Mouse (Mus musculus): ENCODE measurements at regions not wholly inside any gene's neighbourhood (a gene's known extent, or its start where the extent isn't known, plus 50 kb on each side); places are given as distances from the start of the nearest gene placed in this dataset.

DNA sequence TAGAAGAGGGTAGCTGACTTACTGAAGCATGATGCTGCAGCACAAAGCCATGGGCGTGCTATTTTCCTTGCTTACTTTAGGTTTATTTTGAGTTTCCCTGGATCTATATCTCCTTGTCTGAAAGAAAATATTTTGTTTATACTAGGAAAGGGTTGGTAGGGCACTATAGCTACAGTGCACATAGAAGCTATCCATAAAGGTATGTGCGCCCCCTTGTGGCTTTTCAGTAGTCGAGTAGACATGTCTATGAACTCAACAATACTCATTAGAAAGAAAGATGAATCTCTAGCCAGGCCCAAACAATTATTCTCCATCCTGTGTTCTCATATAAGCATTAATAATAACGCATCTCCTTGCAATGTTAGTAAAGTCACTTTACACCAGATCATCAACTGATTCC, 114.3 kb downstream of the Rab38 start:
- peak; percentile 57 for DNase-seq

DNA sequence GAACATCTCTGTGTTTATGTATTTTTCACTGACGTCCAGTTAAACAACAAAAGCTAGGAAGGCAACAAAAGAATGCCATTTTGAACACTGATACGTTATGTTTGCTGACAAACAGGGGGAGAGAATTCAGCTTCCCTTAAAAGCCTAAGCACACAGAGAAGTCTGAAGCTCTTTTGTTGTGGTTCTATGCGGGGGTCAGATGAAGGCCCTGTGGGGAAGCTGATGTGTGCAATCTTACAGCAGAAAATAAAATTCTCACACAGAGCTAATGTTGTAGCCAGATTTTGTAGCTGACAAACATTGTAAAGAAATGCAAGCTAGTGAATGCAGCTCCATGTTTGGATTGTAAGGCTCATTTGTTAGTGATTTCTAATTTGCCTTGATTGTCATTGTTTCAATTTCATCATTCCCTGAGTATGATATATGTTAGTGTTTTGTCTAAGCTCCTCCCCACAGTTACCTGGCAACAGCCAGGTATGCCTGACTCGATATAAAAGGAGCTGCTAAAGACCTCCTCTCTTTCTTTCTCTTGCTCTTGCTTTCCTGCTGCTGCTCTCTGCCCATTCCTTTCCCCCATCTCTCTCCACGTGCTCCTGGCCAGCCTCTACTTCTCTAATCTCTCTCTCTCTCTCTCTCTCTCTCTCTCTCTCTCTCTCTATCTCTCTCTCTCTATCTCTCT, 115.0 kb downstream of the Rab38 start:
- DNase-seq, result no peak

- DNase-seq, result no peak
Observed at GRCm38 (mm10) chr7:88575073-88575472, 145.0 kb downstream of the Rab38 start.

DNA sequence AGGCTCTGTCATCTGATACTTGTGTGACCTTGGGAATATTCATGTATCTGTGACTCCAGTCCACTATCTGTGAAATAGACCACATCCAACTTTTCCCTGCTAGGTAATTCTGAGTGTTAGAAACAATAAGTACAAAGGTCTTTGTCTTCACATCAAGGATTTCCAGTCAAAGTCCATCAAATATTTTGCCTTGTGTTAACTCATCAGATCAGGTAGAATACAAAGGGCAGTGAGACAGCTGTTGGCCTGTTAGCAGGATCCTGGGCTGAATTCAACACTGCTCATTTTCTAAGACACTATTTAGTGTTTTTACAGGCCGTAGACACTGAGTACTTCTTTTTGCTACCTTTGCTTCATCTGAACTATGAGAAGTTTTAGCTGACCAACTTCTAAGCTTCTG, 170.7 kb downstream of the Rab38 start:
- no peak for DNase-seq

Measured in liver (tissue).